Mouse (Mus musculus) urinary bladder, postnatal 14 days (tissue): Measurements from ENCODE around the gene Hbb-bh1.
"Not testable (repeated sequence)": the region's sequence is repeated elsewhere in the genome, so short reads cannot be mapped to it uniquely, and the experiment has no call there.

Source experiments
- DNase-seq: peaks from one replicate; pipeline ENCODE4 v3.0.0; 2021; ENCODE audit warnings: low spot score

The Hbb-bh1 gene

DNA sequence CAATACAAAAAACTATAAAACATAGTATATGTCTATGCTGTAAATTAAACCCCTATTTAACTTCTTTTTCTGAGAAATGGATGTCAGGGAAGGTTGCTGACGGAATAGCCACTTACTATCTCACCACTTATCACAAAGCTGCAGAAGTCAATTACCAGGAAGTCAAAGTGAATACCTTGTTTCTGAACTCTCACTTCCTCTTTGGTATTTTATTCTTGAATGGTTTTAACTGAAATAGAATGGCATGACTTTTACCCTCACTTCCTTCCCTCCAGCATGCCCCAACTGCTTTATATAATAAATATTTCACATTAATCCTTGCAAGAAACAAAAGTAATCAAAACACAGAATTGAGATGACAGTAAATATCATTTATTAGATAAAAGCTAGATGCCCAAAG is 30.8 kb downstream of the Hbb-bh1 start:
- no peak for DNase-seq

DNA sequence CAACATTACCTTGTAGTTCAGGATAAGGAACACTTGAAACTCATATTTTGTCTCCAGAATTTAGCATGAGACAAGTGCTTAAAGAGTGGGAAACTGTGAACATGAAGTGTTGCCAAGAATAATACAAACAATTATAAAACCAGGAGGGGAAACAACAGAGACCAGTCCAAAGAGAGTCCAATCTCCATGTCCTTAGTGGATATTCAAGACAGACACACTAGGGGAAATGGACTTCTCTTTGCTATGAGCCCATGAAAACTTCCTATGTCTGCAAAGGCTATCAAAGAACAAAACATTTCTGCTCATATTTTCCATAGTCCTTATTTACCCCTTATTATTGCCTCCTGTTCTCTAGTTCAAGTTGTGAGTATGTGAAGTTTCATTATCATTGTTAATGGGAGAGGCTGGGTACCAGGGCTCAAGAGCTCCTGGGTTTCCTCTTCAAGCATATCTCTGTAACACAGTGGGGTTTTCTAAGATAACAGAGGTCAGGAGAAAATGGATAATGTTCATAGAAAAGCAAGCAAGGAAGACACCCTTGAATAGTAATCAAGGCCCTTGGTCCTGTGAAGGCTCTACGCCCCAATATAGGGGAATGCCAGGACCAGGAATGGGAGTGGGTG is 31.6 kb downstream of the Hbb-bh1 start:
- no peak for DNase-seq

DNA sequence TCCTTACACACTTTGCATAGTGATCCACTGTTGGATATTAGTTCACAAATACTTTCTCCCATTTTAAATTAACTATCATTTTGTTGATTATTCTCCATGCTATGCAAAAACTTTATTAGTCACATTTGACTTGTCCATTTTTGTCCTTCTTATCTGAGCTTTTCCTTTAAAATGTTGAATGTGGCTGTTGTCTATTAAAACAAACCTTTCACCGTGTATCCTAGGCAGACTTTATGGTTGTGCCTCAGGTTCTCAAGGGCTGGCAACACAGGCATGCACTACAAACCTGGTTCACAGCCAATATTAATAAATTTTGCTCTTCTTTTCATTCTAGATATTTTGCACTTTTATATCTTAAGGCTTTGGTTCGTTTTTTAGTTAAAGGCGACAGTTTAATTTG is 32.2 kb downstream of the Hbb-bh1 start:
- no peak for DNase-seq

DNA sequence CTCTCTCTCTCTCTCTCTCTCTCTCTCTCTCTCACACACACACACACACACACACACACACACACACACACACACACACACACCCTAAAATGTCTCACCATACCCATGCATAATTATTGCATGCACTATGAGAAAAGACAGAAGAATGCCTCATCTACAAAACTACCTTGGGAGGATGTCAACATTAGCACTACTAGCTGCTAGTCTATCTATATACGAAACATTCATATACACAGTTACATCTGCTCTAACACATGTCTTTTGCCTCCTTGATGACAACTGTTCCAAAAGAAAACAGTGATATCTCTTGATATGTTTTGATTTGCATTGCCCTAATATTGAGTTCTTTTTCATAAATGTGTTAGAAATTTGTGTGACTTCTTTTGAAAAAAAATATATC is 32.7 kb downstream of the Hbb-bh1 start:
- no peak for DNase-seq

DNA sequence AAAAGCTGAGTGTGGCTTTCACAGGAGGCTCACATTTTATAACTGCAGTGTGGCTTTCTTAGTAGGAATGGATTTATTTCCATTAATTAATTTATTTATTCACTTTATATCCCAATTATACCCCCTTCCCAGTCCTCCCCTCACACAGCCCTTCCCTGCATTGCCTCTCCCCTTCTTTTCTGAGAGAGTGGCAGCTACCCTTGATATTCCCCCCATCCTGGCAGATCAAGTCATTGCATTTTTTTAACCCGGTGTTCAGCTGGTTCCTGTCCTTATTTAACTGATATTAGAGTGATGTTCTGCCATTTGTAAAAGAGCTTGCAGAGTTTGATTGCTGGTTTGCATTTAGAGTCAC is 33.2 kb downstream of the Hbb-bh1 start:
- no peak for DNase-seq

DNA sequence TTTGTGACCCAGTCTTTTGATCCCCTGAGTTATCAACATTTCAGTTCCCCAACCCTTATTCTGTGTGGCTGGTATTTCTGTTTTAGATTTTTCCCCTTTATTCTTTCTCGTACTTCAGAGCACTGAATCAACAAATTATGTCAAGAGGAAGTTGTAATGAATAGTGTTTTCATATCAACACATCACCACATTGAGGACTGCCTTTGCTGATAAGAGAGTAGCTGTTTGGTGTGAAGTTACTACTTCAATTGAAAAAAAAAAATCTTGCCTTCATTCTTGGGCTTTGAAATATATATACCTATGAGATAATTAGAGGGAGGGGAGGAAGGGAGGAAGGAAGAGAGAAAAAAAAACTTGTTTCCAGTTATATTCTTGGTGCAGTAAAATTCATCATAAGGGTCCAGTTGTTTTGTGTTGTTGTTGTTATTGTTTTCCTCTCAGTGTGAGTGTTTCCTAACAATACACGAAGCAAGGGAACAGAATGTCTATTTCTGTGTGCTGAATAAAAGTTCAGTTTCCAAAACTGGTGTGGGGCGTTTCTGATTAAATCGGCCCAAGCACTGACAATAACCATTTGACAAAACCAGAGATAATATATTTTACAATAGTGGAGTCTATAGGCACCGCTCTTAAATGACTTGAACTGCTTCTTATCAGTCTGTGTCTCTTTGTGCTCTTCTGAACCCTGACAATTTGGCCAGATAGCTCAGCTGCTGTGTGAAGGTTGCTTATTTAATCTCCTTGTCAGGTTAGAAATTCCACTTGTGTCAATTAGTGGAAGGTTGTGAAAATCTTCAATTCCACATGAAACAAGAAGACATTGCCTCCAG is 33.8 kb downstream of the Hbb-bh1 start:
- no peak for DNase-seq

DNA sequence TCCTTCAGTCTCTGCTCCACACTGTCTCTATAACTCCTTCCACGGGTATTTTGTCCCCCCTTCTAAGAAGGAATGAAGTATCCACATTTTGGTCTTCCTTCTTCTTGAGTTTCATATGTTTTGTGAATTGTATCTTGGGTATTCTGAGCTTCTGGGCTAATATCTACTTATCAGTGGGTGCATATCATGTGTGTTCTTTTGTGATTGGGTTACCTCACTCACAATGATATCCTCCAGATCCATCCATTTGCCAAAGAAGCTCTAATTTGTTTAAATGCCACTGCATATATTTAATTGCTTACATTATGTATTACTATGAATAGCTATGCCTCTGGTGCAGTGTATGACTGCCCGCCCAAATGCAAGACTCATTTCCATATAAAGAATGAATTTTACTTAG is 34.8 kb downstream of the Hbb-bh1 start:
- DNase-seq, result not testable (repeated sequence)

DNA sequence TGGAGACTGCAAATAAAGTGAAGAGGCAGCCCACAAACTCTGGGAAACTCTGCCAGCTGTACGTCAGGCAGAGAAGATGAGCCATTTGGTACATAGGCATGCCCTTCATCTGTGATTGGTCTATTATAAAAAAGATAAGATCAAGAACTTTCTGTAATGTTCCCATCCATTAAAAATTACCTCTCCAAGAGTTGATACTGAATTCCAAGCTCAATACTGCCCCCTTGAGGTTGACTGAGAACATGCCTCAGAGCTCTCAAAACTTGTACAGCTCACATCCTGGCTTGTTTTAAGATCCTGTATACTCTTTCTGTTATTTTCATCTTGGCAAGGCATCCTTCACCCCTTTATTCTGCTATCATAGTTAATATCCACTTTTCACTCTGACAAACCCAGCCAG is 36.1 kb downstream of the Hbb-bh1 start:
- no peak for DNase-seq

DNA sequence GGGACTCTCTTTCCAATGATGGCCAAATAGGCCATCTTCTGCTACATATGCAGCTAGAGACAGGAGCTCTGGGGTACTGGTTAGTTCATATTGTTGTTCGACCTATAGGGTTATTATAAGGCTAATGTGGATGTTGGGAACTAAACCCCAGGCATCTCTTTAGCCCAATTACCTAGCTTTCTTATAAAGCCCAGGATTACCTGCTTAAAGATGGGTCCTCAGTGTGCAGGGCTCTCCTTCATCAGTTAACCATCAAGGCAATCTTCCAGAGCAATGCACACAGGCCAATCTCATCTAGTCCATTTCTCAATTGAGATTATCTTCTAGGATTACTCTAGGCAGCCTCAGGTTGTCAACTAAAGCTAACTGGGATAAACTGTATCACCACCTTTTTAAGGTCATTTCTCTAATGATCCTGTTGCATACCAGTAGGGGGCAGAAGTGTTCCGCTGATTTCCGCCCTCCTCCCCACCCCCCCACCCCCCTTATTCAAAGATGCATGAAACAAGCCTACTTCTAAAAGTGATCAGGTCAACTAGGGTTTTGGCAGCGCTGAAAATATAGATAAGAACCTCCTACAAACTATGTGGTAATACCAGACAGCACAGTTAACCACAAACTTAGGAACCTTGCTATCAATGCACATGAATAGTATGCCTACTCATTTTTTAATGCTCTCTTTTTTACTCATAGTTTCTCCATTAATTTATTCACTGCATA is 50.1 kb downstream of the Hbb-bh1 start:
- no peak for DNase-seq

DNA sequence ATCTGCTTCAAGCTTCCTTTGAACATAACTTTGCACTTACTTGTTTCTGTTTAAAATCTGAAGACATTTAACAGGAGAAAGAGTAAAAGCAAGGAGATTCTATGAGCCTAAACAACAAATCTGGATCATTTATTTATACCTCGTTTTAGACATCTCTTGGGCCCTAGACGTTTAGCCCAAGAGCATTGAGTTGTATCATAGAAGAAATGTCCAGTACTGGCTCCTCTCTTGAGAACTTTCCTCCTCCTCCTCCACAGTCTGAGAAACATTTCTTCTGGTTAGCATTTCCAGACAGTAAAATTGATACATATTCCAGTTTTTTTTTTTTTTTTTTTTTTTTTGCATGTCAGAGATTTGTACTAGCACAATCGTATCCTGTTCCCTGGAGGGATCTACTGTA is 51.2 kb downstream of the Hbb-bh1 start, which contains the start of gene Olfr67:
Gene Olfr67, minus strand, starts transcription at position 101 of the 400 bp plus-strand sequence.
- no peak for DNase-seq
